Mouse (Mus musculus) heart, adult 2 months (tissue): Measurements from ENCODE around the gene Wscd1.

Experiments used
- CTCF ChIP-seq: fragments of 200-600 bp; IDR thresholded peaks from 2 replicates; pipeline ENCODE4 v1.8.1; 2022; ENCODE audit warnings: antibody characterized with exemption, mild to moderate bottlenecking, moderate library complexity
- EP300 ChIP-seq: fragments of 200-500 bp; IDR thresholded peaks from 2 replicates; pipeline ENCODE4 v1.6.1; 2011; ENCODE audit warnings: low read depth, low read length, control low read depth; ENCODE audit not compliant: insufficient read depth
- POLR2A ChIP-seq: fragments of 200-500 bp; IDR thresholded peaks from 2 replicates; pipeline ENCODE4 v1.6.1; 2011; ENCODE audit warnings: mild to moderate bottlenecking, low read depth, low read length, control low read depth; ENCODE audit not compliant: insufficient read depth

- TF ChIP-seq CTCF (no peak), EP300 (no peak), POLR2A (no peak)
Observed at GRCm38 (mm10) chr11:71738501-71739045, 11.1 kb upstream of the Wscd1 start.
